Mouse (Mus musculus) G1E (cell line): Measurements from ENCODE around the gene Mrgprf.

Experiments used
- CTCF ChIP-seq: IDR thresholded peaks from 2 replicates; pipeline ENCODE4 v1.5.1; 2012; ENCODE audit warnings: low read depth, low read length, inconsistent platforms, mixed read lengths
- GATA1 ChIP-seq: IDR thresholded peaks from 2 replicates; pipeline ENCODE4 v1.6.1; 2012; ENCODE audit warnings: borderline replicate concordance, low read length, inconsistent platforms, mixed read lengths
- GATA2 ChIP-seq: IDR thresholded peaks from 2 replicates; pipeline ENCODE4 v1.6.1; 2012; ENCODE audit warnings: low read depth, low read length, inconsistent platforms, borderline replicate concordance
- POLR2AphosphoS5 ChIP-seq: IDR thresholded peaks from 2 replicates; pipeline ENCODE4 v1.6.1; 2012; ENCODE audit warnings: low read depth, low read length, inconsistent platforms; ENCODE audit not compliant: insufficient replicate concordance
- TAL1 ChIP-seq: conservative IDR thresholded peaks from 2 replicates; pipeline ENCODE4 v1.6.1; 2012; ENCODE audit warnings: low read depth, low read length, inconsistent platforms, mixed read lengths

DNA sequence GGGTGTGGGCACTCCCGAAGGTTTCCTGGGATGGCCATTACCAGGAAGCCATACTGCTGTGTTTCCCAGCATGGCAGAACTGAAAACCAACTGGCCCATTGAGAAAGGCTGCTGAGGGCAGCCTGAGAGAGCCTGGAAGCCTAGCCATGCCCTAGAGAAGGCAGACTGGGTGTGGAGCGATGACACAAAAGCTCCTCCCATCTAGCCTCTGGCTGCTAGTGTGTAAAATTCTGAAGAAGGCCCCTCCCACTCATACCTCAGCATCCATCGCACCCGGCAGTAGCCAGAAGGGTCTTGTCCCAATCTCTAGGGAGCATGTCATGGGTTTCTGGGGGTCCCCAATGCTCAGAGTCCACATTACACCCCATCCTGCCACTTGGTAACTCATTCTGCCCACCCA lies 19.2 kb upstream of the Mrgprf start:
- TF ChIP-seq CTCF = no peak
- TF ChIP-seq GATA1 = no peak
- TF ChIP-seq POLR2AphosphoS5 = no peak
- no peak for TF ChIP-seq TAL1
- TF ChIP-seq GATA2 = no peak
